ENCODE assay signal across 21 mouse cellular contexts in the genomic region with DNA sequence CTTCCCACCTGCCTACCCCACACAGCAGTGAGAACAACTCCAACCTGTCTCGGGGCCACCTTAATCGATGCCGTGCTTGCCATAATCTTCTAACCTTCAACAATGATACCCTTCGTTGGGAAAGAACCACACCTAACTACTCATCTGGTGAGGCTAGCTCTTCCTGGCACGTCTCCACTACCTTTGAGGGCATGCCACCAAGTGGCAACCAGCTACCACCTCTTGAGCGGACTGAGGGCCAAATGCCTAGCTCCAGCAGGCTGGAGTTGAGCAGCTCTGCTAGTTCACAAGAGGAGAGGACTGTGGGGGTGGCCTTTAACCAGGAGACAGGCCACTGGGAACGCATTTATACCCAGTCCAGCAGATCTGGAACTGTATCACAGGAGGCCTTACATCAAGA. TPM values are rescaled to one million over a fixed set of nuclear protein-coding genes. Genes with fewer than 3 reads are reported as not detected.
A peak's percentile ranks its signal among the peaks of the same experiment; 100 is the strongest.
DNase-seq lines count a peak whose midpoint lies in the region; ATAC-seq and TF ChIP-seq lines count a peak whose summit lies in the region.
"Had no signal": no experiment of that assay in that cellular context is flagged by ENCODE, and none has a peak within 500 bp of the region (broad histone marks: within the 10 kb centered on the region; RNA-seq: fewer than 3 reads in every experiment).

No protein-coding gene starts in this region.

- no peaks in the 10 kb centered on the region for H3K9me3 ChIP-seq in intestine, embryonic 16.5 days (ENCODE audit: control insufficient read depth, low read length)
- H3K9me3 ChIP-seq: embryonic facial prominence, embryonic 12.5 days; forebrain, embryonic 13.5 days; G1E; heart, embryonic 15.5 days; hindbrain, embryonic 13.5 days had no signal

- H3K27ac ChIP-seq in gastrocnemius, adult 2 months = no peak overlapping the region
- no peak overlapping the region for H3K27ac ChIP-seq in intestine, embryonic 16.5 days (ENCODE audit: low read length)
- H3K27ac ChIP-seq: embryonic facial prominence, embryonic 12.5 days; forebrain, embryonic 13.5 days; heart, adult 2 months; heart, embryonic 15.5 days; hindbrain, embryonic 13.5 days; hindbrain, postnatal 0 days had no signal

- TF ChIP-seq CTCF in gastrocnemius, adult 2 months (IDR thresholded peaks at IDR 0.05) = no peak

- no peaks in the 10 kb centered on the region for H3K4me1 ChIP-seq in intestine, embryonic 16.5 days (ENCODE audit: control insufficient read depth, insufficient read depth, low read length)
- H3K4me1 ChIP-seq: embryonic facial prominence, embryonic 12.5 days; forebrain, embryonic 13.5 days; hindbrain, embryonic 13.5 days had no signal

- H3K4me2 ChIP-seq in intestine, embryonic 16.5 days (ENCODE audit: low read depth, low read length) = no peak overlapping the region
- H3K4me2 ChIP-seq: embryonic facial prominence, embryonic 12.5 days; forebrain, embryonic 13.5 days; heart, embryonic 11.5 days; heart, embryonic 15.5 days; hindbrain, embryonic 13.5 days had no signal

- intact Hi-C loops in gastrocnemius, adult 2 months (cut with DNase I) = no loop called here

- 92% methylated on average over 7 of the region's 7 CpGs for WGBS in intestine, embryonic 16.5 days

- no peak for ATAC-seq in intestine, embryonic 16.5 days
- ATAC-seq: CD4-positive, CD25-positive, alpha-beta regulatory T cell, adult 4 months had no signal

- H3K27me3 ChIP-seq in intestine, embryonic 16.5 days (replicated peaks; ENCODE audit: control insufficient read depth, insufficient read depth, low read length) = no peaks in the 10 kb centered on the region
- H3K27me3 ChIP-seq: embryonic facial prominence, embryonic 12.5 days; forebrain, embryonic 13.5 days; heart, embryonic 15.5 days; hindbrain, embryonic 13.5 days had no signal

- DNase-seq in gastrocnemius, adult 2 months = peak; percentile 32
- DNase-seq in gastrocnemius, postnatal 4 days (ENCODE audit: low spot score in 2 of 2) = no peak
- DNase-seq in cerebellum, adult 18-20 months = peak; percentile 52 to 56
- peak; percentile 50 for DNase-seq in cerebellum, adult 9-10 months
- DNase-seq in right cerebral cortex, postnatal 4 days = no peak
- no peak for DNase-seq in ovary, postnatal 14 days (ENCODE audit: low spot score)
- DNase-seq: adrenal gland, adult 8-10 months; adrenal gland, postnatal 36 days; gastrocnemius, postnatal 10 days; heart, adult 2 months; heart, postnatal 14 days; kidney, adult 18-20 months had no signal

- H3K36me3 ChIP-seq in intestine, embryonic 16.5 days (ENCODE audit: control insufficient read depth, insufficient read depth, low read length) = peaks cover 18% of the 10 kb centered on the region

- no peak overlapping the region for H3K9ac ChIP-seq in intestine, embryonic 16.5 days (ENCODE audit: low read depth, low read length)
- H3K9ac ChIP-seq: embryonic facial prominence, embryonic 12.5 days; forebrain, embryonic 13.5 days; heart, embryonic 15.5 days; hindbrain, embryonic 13.5 days had no signal

- no peak overlapping the region for H3K4me3 ChIP-seq in gastrocnemius, adult 2 months
- no peak overlapping the region for H3K4me3 ChIP-seq in intestine, embryonic 16.5 days (ENCODE audit: low read length)
- H3K4me3 ChIP-seq: embryonic facial prominence, embryonic 12.5 days; forebrain, embryonic 13.5 days; heart, adult 2 months; heart, embryonic 15.5 days; hindbrain, embryonic 13.5 days had no signal

RNA-seq across cellular contexts. Expression of gene Ambra1, which starts 43.4 kb away (rescaled TPM):
- total RNA-seq in gastrocnemius, adult 2 months (2021) = 10 to 100 TPM; 16.7 to 18.1 TPM
- total RNA-seq in gastrocnemius, postnatal 4 days (2021) = 10 to 100 TPM; 23.4 to 26.6 TPM
- polyA plus RNA-seq in intestine, embryonic 16.5 days (2015; fragmentation: Nextera tagmentation; extraction: Ambion mirVana) = 11.8 and 12.8 TPM in 2 replicates

Comparison
In these comparisons a context has a peak if more than half of its experiments do, and no peak if none do; other contexts are left out.
1. DNase-seq: peak in gastrocnemius, adult 2 months (single experiment), cerebellum, adult 18-20 months (2 of 2) and cerebellum, adult 9-10 months (single experiment); none in gastrocnemius, postnatal 4 days (0 of 2), right cerebral cortex, postnatal 4 days (single experiment) and ovary, postnatal 14 days (single experiment).